Mouse (Mus musculus): ENCODE data around the gene Mtus2.

DNA sequence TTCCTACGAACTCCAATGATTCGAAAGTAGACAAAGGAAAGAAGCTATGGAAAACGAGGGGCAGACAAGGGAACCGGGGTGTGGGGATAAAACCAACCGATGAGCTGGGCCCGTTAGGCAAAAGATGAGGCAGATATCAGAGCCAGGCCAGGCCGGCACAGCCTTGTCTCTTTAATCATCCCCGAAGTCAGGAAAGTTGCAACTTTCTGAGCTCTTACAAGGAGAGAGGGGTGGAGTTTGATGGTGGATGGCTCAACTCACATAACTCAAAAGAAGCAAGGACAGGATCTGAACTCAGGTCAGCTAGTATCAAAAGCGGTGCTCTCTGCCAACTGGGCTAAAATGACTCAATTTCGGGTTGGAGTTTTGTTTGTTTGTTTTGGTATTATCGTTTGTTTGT, 402.0 kb downstream of the Mtus2 start:
- TF ChIP-seq POLR2A (IDR thresholded peaks at IDR 0.05; ENCODE audit: borderline replicate concordance, control insufficient read depth, low read depth, low read length) (no peak), CTCF (IDR thresholded peaks at IDR 0.05; ENCODE audit: control insufficient read depth, insufficient read depth, low read length) (no peak)
